Mouse (Mus musculus): ENCODE data around the gene Timm44.
A peak's percentile ranks its signal among the peaks of the same experiment; 100 is the strongest.

Gene Timm44

GRCm38 (mm10) chr8:4275275-4276110 lies at the start of gene Timm44:
Gene Timm44, minus strand, starts transcription at chr8:4275913.
- peak; percentile 95 for DNase-seq

DNA sequence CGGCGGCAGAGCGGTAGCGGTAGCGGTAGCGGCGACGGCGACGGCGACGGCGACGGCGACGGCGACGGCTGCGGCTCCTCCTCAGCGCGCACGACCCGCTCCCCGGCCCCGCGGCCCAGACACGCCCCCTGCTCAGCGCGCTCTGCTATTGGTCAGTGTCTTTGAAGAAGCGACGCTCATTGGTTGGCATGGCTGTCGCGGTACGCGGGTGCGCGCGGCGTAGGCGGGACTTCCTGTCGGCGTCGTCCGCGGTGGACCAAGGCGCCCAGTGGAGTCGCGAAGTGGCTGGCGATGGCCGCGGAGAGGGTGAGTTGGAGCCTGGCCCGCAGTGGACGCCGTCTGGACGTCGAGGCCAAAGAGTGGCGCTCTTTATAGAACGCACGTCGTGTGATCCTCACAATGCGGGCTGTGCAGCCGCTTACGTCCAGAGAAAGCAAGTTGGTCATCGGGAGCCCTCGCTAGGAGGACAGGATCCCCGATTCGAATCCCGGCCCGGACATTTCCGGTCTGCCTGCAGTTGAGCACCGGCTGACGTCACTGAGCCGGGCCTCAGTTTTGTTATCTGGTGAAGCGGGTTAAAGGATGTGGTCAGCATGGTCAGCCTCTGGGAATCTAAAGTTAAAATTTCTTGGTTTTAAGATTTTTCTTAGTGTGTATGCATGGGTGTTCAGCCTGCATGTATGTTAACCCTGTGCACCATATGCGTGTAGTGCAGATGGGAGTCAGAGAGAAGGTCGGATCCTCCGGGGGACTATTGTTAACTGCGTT lies 49.5 kb upstream of the Timm44 start, which contains the start of the genes Ccl25 and Elavl1:
TSS of gene Ccl25 (plus strand) at position 228 of the 768 bp plus-strand sequence.
TSS of gene Elavl1 (minus strand) at position 431 of the 768 bp plus-strand sequence.
- DNase-seq = peak; percentile 98

DNA sequence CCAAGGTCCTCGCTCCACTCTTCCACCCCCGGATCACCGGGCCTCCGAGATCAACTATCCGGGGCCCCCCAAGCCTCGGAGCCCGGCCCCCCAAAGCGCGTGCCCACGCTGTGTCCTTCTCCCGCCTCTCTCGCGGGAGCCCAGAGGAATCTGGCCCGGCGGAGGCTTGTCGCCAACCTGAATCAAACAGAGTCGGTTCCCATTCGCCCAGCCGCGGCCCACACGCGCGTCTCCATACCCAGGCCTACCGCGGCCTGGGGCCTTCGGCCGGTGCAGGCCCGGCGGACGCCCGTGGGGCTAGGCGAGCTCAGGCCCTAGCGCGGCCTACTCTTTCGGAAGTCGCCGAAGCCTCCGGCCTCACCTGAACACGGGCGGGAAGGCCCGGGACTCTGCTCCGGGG lies 48.8 kb upstream of the Timm44 start:
- no peak for DNase-seq

GRCm38 (mm10) chr8:4323917-4324316 lies 48.2 kb upstream of the Timm44 start:
- no peak for DNase-seq

GRCm38 (mm10) chr8:4322470-4322869 lies 46.8 kb upstream of the Timm44 start:
- peak; percentile 89 for DNase-seq

GRCm38 (mm10) chr8:4321031-4321430 lies 45.3 kb upstream of the Timm44 start:
- DNase-seq = no peak

DNA sequence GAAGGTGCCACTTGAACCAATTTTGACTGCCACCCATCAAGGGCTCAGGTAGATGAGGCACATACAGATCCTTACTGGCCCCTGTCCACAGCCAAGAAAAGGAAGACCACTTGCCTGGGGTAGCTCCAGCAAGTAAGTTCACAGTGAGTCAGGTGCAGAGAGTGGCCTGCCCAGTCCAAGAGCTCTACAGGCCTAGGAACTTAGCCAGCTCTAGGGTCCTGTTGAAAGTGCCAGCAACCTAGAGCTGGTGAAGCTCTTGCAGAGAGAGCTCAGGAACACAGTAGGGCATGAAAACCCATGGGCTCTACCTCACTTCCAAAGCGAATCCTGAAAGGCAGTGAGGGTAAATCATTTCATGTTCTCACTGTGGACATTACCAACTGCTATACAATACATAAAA lies 44.7 kb upstream of the Timm44 start:
- DNase-seq = no peak

DNA sequence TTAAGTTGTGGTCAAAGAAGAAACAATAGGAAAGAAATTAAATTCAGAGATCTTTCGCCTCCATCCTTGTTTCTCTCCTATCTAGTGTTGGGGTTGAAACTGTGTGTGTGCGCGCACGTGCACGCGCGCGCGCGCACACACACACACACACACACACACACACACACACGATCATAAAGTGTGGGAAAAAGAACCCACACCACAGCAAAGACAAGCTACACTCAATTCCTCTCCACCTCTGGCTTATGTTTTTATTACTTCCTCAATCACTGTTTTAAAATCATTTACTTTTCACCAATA lies 43.8 kb upstream of the Timm44 start:
- no peak for DNase-seq

DNA sequence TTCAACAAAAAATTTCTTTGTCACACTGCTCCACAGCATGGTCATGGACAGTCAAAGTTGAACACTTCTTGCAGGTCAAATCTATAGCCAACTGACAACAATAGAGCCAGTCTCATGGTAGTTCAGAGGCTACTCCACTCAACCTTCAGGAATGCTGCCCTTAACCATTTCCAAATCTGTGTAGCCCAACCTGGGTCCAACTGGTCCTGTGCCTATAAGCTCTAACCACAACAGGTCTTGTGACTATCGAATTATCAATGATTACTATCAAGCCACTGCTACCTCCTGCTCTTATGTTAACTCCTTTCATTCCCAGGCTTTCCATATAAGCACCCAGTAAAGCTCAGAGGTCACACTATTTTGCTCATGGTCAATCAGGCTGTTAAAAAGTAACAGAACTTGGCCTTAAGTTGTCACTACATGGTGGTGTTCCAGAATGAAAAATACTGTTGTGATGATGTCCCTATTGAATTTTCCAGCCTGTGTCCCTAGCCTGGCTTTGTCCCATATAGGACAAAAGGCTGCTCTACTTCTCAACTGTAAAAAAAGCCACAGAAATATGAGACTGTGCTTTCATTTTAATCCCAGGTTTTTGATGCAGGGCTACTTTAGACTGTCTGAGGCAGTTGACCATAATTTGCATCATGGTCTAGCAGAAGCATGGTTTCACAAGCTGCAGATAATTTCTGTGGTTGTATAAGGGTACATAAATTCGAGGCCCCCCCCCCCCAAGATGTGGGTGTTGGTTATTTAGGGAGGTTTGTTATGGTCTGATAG lies 43.3 kb upstream of the Timm44 start:
- DNase-seq = peak; percentile 19

- DNase-seq = no peak
Observed at GRCm38 (mm10) chr8:4318124-4318523, 42.4 kb upstream of the Timm44 start.

DNA sequence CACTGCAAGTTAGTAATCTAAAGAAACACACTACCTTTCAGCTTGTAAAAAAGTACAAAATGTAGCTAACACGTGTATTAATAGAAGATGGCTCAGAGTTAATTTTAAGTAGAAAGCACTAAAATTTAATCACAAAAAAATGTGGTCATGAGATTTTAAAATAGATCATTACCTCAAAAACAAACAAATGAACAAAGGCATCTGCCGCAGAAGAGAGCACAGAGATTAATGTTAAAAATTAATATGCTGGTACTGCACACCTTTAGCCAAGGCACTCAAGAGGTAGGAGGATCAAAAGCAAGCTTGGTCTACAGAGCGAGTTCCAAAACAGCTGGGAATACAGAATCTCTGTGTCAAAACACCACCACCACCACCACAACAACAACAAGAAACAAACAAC lies 39.1 kb upstream of the Timm44 start:
- no peak for DNase-seq

GRCm38 (mm10) chr8:4313254-4314124 lies 37.8 kb upstream of the Timm44 start:
- no peak for DNase-seq

GRCm38 (mm10) chr8:4312104-4312503 lies 36.4 kb upstream of the Timm44 start:
- DNase-seq = no peak

GRCm38 (mm10) chr8:4305838-4306237 lies 30.1 kb upstream of the Timm44 start:
- DNase-seq = no peak

DNA sequence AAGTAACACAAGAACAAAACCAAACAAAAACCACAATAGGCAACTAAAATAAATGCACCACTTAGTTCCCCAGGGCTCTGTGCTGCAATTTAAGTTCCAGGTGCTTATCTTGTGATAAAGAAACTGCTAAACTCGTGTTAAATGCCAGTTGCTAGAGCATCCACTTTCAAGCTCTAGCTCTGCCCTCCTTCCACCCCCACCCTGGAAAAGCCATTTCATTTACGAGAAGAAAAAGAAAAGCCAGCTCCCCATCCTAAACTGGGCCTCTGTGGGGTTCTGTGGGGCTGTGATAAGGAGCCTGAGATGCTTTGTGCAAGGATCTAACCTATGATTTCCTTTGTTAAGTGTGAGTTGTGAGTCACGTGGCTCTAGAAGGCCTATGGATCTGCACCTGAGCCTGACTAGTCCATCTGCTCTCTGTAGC lies 28.4 kb upstream of the Timm44 start:
- no peak for DNase-seq

DNA sequence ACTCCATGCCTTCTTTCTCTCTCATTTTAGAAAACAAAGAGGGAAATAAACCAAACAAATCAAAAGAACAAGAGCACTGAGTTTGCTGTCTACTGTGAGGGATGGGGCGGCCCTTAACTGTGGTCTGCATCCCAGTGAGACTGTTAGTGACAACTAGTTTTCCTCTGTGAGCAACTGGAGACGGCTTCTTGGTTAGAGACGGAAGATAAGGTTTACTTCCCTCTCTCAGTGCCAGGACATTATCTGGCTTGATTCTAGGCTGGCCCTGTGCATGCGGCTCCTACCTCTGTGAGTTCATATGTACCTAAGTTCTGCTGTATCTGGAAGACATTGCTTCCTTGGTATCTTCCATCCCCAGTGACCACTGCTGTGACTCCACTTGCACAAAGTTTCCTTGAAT lies 22.1 kb upstream of the Timm44 start:
- no peak for DNase-seq

- DNase-seq = no peak
Observed at GRCm38 (mm10) chr8:4292738-4293137, 17.0 kb upstream of the Timm44 start.

GRCm38 (mm10) chr8:4276111-4276465 lies 375 bp upstream of the Timm44 start:
- no peak for DNase-seq

- no peak for DNase-seq
Observed at GRCm38 (mm10) chr8:4269609-4270008, 6.1 kb downstream of the Timm44 start.

- peak; percentile 38 for DNase-seq
Observed at GRCm38 (mm10) chr8:4267627-4268026, 8.1 kb downstream of the Timm44 start.

DNA sequence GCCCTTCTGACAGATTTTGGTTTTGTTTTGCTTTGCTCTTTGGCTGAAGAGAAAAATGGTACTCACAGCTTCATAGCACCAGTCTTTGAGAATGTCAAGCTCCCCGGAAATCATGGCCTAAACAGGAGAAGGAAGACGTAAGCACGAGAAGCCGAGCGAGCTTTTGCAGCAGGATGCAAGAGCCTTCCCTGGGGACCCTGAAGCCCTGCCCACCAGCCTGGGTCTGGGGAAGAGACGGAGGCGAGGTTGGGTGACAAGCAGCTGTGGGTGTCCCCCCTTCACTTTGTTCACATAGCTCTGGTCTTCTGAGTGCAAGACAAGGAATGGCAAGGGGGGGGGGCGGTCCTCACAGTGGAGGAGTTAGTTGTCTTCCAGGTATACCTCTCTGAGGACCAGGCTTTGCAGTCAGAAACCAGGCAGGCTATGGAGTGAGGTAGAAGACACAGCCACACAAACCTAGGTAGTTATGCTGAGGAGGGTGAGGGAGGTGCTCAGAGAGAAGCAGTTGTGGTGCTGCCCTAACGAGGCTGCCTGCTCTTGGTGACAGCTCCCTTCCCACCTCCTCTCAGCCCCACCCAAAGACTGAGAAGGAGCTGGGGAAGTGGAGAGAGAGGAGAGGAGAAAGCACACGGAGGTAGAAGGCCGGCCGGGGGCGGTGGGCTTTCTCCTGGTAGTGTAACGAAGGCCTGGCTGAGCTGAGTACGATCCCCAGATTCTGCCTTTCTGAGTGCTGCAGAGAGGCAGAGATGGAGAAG lies 10.4 kb downstream of the Timm44 start:
- no peak for DNase-seq

Measured in kidney, adult 18-20 months (tissue).